ENCODE assay signal across 10 mouse cellular contexts in the genomic region with DNA sequence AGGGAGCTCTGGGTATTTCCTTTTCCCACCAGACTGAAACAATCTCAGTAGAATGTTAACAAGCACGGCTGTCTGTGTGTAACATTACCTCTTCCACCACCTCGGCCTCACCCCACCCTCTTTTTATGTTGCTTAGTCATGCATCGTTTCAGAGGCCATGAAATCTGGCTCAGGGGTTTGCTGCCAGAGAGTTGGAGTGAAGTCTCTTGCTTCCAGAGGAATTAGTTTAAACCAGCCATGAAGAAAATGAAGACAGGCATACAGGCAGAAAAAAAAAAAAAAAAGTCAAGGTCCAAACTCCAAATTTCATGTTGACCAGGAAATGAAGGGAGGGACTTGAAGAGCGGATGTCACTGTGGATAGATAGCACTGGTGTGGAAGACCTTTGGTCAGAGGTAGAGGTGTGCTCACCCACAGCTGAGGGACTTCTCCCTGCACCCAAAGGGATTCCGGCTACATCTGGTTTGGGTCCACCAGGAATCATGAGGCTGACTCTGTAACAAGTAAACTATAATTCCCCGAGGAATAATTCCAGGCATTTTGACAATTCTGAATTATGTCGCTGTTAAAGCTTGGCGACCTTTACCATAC.
A peak's percentile ranks its signal among the peaks of the same experiment; 100 is the strongest.
DNase-seq lines count a peak whose midpoint lies in the region; ATAC-seq lines count a peak whose summit lies in the region.
"Had no signal": no experiment of that assay in that cellular context is flagged by ENCODE, and none has a peak within 500 bp of the region (broad histone marks: within the 10 kb centered on the region; RNA-seq: fewer than 3 reads in every experiment).

No protein-coding gene starts in this region.

- ATAC-seq in CD4-positive, CD25-positive, alpha-beta regulatory T cell, adult 4 months: no peak
- no peak for ATAC-seq in monocyte, adult 5-6 weeks (replicated peaks; ENCODE audit: insufficient number of reproducible peaks, low FRiP score, low TSS enrichment, poor library complexity, severe bottlenecking)

- DNase-seq in adrenal gland, postnatal 14 days: peak; percentile 19
- DNase-seq in adrenal gland, postnatal 25 days: no peak
- peak; percentile 72 for DNase-seq in embryo, embryonic 10 days (ENCODE audit: low spot score)
- peak; percentile 42 for DNase-seq in kidney, adult 18-20 months
- peak; percentile 25 for DNase-seq in liver
- no peak for DNase-seq in thymus, postnatal 4 days
- DNase-seq: B cell, adult 2 months; cerebellum, postnatal 25 days had no signal

Comparison
In these comparisons a context has a peak if more than half of its experiments do, and no peak if none do; other contexts are left out.
1. DNase-seq: peak in adrenal gland, postnatal 14 days (single experiment), embryo, embryonic 10 days (single experiment), kidney, adult 18-20 months (single experiment) and liver (single experiment); none in adrenal gland, postnatal 25 days (single experiment) and thymus, postnatal 4 days (single experiment).